Mouse (Mus musculus): ENCODE data around the gene Nlrp2.

GRCm38 (mm10) chr7:5288281-5288680, 62.6 kb downstream of the Nlrp2 start:
- no peak for TF ChIP-seq CTCF (IDR thresholded peaks at IDR 0.05; ENCODE audit: extremely low read depth, insufficient read depth, insufficient read length, insufficient replicate concordance)
- TF ChIP-seq POLR2A (IDR thresholded peaks at IDR 0.05; ENCODE audit: low read depth, low read length), result no peak
